Mouse (Mus musculus) heart, embryonic 14.5 days (tissue): ENCODE measurements at regions not wholly inside any gene's neighbourhood (a gene's known extent, or its start where the extent isn't known, plus 50 kb on each side); places are given as distances from the start of the nearest gene placed in this dataset.

ENCODE experiments used
- ATAC-seq: fragments of 200-750 bp; cut with Nextera tagmentation; 2 replicates; pipeline ENCODE4 v1.8.0; 2017; ENCODE audit warnings: low read depth, moderate TSS enrichment; ENCODE audit not compliant: insufficient number of reproducible peaks, insufficient read depth, low FRiP score
- H3K27ac ChIP-seq, 2 experiments: fragments of 200-500 bp in 1 of 2; fragments of 300-500 bp in 1 of 2; sonication (generic) in 1 of 2; replicated peaks in 1 of 2; 2 replicates each; pipeline ENCODE4 v1.5.1; 2012 to 2014; ENCODE audit warnings: low read depth in 2 of 2, low read length in 2 of 2, control low read depth in 1 of 2, mild to moderate bottlenecking in 1 of 2, mixed read lengths in 1 of 2; ENCODE audit not compliant: control insufficient read depth in 1 of 2, insufficient read depth in 1 of 2
- H3K27me3 ChIP-seq: fragments of 300-500 bp; sonication (generic); 2 replicates; pipeline ENCODE4 v1.6.1; 2014; ENCODE audit warnings: mild to moderate bottlenecking, low read length, control low read depth; ENCODE audit not compliant: control insufficient read depth, insufficient read depth
- H3K36me3 ChIP-seq: fragments of 300-500 bp; sonication (generic); 2 replicates; pipeline ENCODE4 v1.6.1; 2014; ENCODE audit warnings: mild to moderate bottlenecking, control low read depth, low read length, mixed read lengths; ENCODE audit not compliant: control insufficient read depth, insufficient read depth
- H3K4me1 ChIP-seq, 2 experiments: fragments of 200-500 bp in 1 of 2; fragments of 300-500 bp in 1 of 2; sonication (generic) in 1 of 2; 2 replicates each; pipeline ENCODE4 v1.6.1; 2012 to 2014; ENCODE audit warnings: low read length in 2 of 2, control low read depth in 1 of 2, mixed read lengths in 1 of 2; ENCODE audit not compliant: control insufficient read depth in 2 of 2, insufficient read depth in 2 of 2
- H3K4me2 ChIP-seq: fragments of 300-500 bp; sonication (generic); 2 replicates; pipeline ENCODE4 v1.6.1; 2014; ENCODE audit warnings: mild to moderate bottlenecking, low read length
- H3K4me3 ChIP-seq, 2 experiments: fragments of 200-500 bp in 1 of 2; fragments of 300-500 bp in 1 of 2; sonication (generic) in 1 of 2; 2 replicates each; pipeline ENCODE4 v1.5.1; 2012 to 2014; ENCODE audit warnings: low read length in 2 of 2, mild to moderate bottlenecking in 2 of 2, control low read depth in 1 of 2, low read depth in 1 of 2, moderate library complexity in 1 of 2; ENCODE audit not compliant: control insufficient read depth in 1 of 2, insufficient read depth in 1 of 2
- H3K9ac ChIP-seq: fragments of 300-500 bp; sonication (generic); 2 replicates; pipeline ENCODE4 v1.6.1; 2014; ENCODE audit warnings: mild to moderate bottlenecking, low read length
- H3K9me3 ChIP-seq: fragments of 300-500 bp; sonication (generic); 2 replicates; pipeline ENCODE4 v1.6.1; 2016; ENCODE audit warnings: low read length, control low read depth; ENCODE audit not compliant: control insufficient read depth
- WGBS: fragments of 180-500 bp; shearing (Covaris S2); extraction: QIAGEN DNeasy Blood & Tissue Kit; methylation state at CpG from one replicate; pipeline ENCODE4 v1.1.7; 2014; 5-methylcytosine and 5-hydroxymethylcytosine counted together

GRCm38 (mm10) chr3:60878880-60879279 is 123.7 kb upstream of the P2ry1 start:
- no peak overlapping the region for H3K4me3 ChIP-seq
- H3K36me3 ChIP-seq: no peaks in the 10 kb centered on the region
- no peak for ATAC-seq
- H3K4me2 ChIP-seq: no peak overlapping the region
- no peak overlapping the region for H3K27ac ChIP-seq
- H3K4me1 ChIP-seq: no peaks in the 10 kb centered on the region
- no peak overlapping the region for H3K9ac ChIP-seq
- H3K27me3 ChIP-seq: no peaks in the 10 kb centered on the region
- WGBS: 82% methylated on average over 3 of the region's 3 CpGs
- H3K9me3 ChIP-seq: no peaks in the 10 kb centered on the region

- Histone ChIP-seq H3K9me3 (no peaks in the 10 kb centered on the region), H3K36me3 (no peaks in the 10 kb centered on the region), H3K9ac (no peak overlapping the region), H3K27me3 (no peaks in the 10 kb centered on the region), H3K4me2 (no peak overlapping the region), H3K4me3 (no peak overlapping the region), H3K4me1 (no peaks in the 10 kb centered on the region), H3K27ac (no peak overlapping the region)
- WGBS: 66% methylated on average over 3 of the region's 3 CpGs
- ATAC-seq: no peak
These were observed 118.6 kb upstream of the P2ry1 start for GRCm38 (mm10) chr3:60884027-60884426.

GRCm38 (mm10) chr3:60889191-60889861 is 113.3 kb upstream of the P2ry1 start:
- no peak for ATAC-seq
- H3K4me3 ChIP-seq: no peak overlapping the region
- no peaks in the 10 kb centered on the region for H3K27me3 ChIP-seq
- no peak overlapping the region for H3K27ac ChIP-seq
- H3K9ac ChIP-seq: no peak overlapping the region
- 83% methylated on average over 4 of the region's 4 CpGs for WGBS
- no peaks in the 10 kb centered on the region for H3K4me1 ChIP-seq
- no peak overlapping the region for H3K4me2 ChIP-seq
- H3K9me3 ChIP-seq: no peaks in the 10 kb centered on the region
- no peaks in the 10 kb centered on the region for H3K36me3 ChIP-seq

DNA sequence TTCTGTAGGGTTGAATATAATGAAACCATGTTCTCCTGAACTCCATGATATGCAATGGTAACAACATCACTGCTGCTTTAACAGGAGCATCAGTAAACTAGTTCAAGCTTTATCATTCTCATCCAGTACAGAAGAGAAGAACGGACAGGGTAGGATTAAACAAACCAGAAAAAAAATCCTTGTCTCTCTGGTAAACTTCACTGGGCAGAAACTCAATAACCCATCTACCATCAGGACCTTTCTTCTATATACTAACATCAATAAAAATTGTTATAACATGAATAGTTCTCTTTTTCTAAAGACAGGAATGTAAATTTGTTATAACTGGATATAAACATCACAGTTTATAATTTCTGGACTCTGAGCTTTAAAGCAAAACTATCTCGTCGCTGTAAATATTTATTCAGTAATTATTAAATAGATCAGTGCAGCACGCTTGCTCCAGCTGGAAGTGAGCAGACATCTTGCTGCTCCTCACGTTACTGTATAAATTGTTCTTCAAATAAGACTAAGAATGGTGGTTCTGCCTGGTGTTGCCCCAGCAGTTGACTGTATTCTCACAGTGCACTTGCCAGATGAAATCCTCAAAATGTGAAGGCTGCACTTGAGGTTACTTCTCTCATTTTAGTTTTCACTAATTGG is 104.8 kb upstream of the P2ry1 start:
- H3K27me3 ChIP-seq: no peaks in the 10 kb centered on the region
- no peak for ATAC-seq
- H3K4me2 ChIP-seq: no peak overlapping the region
- H3K9ac ChIP-seq: no peak overlapping the region
- H3K4me1 ChIP-seq: no peaks in the 10 kb centered on the region
- no peak overlapping the region for H3K4me3 ChIP-seq
- no peaks in the 10 kb centered on the region for H3K36me3 ChIP-seq
- no peak overlapping the region for H3K27ac ChIP-seq
- 83% methylated on average over 5 of the region's 5 CpGs for WGBS
- H3K9me3 ChIP-seq: no peaks in the 10 kb centered on the region

DNA sequence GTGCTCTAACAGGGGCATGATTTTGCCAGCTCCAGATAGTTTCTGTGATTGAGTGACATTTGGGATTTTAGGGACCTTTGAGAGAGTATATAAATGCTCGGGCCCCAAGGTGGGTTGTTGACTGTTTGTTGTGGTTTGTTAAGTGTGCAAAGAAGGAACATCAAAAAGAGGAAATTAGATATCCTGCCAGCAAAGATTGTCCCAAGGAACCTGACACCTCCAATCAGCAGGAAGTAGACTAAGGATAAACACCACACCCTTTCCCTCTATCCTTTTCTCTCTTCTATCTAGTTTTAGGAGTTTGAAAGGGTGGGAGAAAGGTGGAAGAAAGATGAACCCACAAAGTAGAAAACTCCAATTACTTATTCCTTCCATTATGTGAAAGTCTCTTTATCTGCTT is 103.9 kb upstream of the P2ry1 start:
- no peaks in the 10 kb centered on the region for H3K9me3 ChIP-seq

DNA sequence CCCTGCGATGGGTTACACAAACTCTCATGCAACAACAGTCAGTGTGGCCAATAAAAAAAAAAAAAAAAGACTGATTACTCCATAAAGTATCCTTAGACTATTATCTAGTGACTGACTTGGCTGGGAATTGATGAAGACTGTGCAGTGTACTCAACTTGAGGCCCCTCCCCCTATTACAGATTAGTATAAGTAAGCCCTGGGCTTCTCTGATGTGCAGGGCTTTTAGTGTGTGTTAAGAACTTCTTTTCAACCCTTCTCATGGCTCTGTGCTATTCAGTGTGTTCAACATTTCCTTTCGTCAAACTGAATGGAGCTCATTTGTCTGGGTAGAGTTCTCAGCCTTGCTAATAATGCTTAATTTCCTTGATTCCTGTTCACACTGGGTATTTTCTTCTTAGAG is 101.0 kb upstream of the P2ry1 start:
- no peak overlapping the region for H3K4me2 ChIP-seq
- 91% methylated on average over 2 of the region's 2 CpGs for WGBS
- H3K27me3 ChIP-seq: no peaks in the 10 kb centered on the region
- no peak for ATAC-seq
- no peak overlapping the region for H3K27ac ChIP-seq
- no peaks in the 10 kb centered on the region for H3K9me3 ChIP-seq
- H3K4me1 ChIP-seq: no peaks in the 10 kb centered on the region
- H3K4me3 ChIP-seq: no peak overlapping the region
- H3K9ac ChIP-seq: no peak overlapping the region
- no peaks in the 10 kb centered on the region for H3K36me3 ChIP-seq

More for the DNA sequence above, 103.9 kb upstream of the P2ry1 start:
- Histone ChIP-seq H3K4me1 (no peaks in the 10 kb centered on the region), H3K9ac (no peak overlapping the region), H3K4me2 (no peak overlapping the region), H3K36me3 (no peaks in the 10 kb centered on the region), H3K4me3 (no peak overlapping the region), H3K27me3 (no peaks in the 10 kb centered on the region), H3K27ac (no peak overlapping the region)
- WGBS: 53% methylated on average over 1 of the region's 1 CpGs
- no peak for ATAC-seq

- Histone ChIP-seq H3K4me1 (no peaks in the 10 kb centered on the region), H3K36me3 (no peaks in the 10 kb centered on the region), H3K27me3 (no peaks in the 10 kb centered on the region), H3K9ac (no peak overlapping the region), H3K4me3 (no peak overlapping the region), H3K9me3 (no peaks in the 10 kb centered on the region), H3K27ac (no peak overlapping the region), H3K4me2 (no peak overlapping the region)
- ATAC-seq: no peak
- WGBS: 22% methylated on average over 1 of the region's 1 CpGs
These were observed 86.2 kb upstream of the P2ry1 start for GRCm38 (mm10) chr3:60916411-60916810.

GRCm38 (mm10) chr3:60917271-60917670 is 85.3 kb upstream of the P2ry1 start:
- Histone ChIP-seq H3K27me3 (no peaks in the 10 kb centered on the region), H3K36me3 (no peaks in the 10 kb centered on the region), H3K9ac (no peak overlapping the region), H3K4me3 (no peak overlapping the region), H3K9me3 (no peaks in the 10 kb centered on the region), H3K4me1 (no peaks in the 10 kb centered on the region), H3K27ac (no peak overlapping the region), H3K4me2 (no peak overlapping the region)
- WGBS: 69% methylated on average over 3 of the region's 3 CpGs
- no peak for ATAC-seq
